Mouse (Mus musculus) retina, embryonic 14.5 days (tissue): ENCODE data around the gene Ogt.

Source experiments
- DNase-seq: peaks from one replicate; pipeline ENCODE4 v3.0.0-alpha.2; 2015; ENCODE audit warnings: low spot score

The Ogt gene

DNA sequence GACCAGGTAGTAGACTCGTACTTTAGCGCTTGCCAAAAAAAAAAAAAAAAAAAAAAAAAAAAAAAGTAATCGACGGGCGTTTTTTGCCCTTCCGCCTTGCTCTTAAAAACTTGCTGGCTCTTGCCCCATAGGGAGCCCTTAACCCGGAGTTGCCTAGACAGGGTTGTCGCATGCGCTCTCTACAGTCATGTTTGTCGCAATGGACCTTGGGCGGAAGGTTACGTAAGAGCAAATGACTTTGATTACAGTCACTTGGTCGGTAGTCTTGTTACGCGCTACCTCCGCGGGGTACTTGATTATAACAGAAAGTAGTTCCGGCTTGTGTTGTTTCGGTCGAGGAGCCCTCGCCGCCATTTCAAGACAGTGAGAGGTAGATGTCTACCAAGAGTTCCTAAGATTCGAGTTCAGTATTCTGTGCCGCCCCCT, at the start of gene Ogt:
Gene Ogt, plus strand, starts transcription at position 320 of the 426 bp plus-strand sequence.
- peak; percentile 94 for DNase-seq

DNA sequence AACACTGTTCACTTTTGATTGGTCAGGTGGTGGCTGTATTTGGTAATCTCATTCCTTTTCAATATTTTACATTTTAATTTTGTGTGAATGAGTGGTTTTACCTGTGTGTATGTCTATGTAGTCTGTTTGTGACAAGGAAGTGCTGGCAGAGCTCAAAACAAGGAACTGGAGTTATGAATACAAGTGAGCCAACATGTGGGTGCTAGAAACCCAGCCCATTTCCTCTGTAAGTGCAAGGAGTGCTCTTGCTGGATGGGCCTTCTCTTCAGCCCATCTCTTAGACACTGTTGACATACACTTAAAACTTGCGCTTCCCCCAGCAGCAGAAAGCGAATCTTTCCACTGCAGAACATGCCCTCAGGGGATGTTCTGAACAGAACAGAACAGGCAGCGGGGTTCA, 23.7 kb upstream of the Ogt start:
- DNase-seq = no peak

- DNase-seq = no peak
These were observed 22.0 kb upstream of the Ogt start for GRCm38 (mm10) chrX:101617889-101618288.

GRCm38 (mm10) chrX:101620317-101620716, 19.5 kb upstream of the Ogt start:
- DNase-seq = no peak

DNA sequence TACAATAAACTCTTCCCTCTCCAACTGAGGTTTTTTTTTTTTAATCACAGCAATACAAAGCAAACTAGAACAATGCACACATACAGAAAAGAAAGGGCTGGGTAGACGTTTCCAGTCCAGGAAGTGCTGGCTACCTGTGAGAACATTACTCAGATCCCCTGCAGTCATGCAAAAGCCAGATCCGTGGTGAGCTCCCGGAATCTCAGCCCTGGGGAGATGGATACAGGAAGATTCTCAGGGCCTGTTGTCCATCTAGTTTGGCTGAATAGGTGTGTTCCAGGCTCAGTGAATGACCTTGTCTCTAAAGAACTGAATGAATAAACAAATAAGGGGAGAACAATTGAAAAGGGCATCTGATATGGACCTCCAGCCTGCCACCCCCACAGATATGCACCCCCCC, 17.3 kb upstream of the Ogt start:
- no peak for DNase-seq

- DNase-seq = no peak
These were observed 2.9 kb upstream of the Ogt start for GRCm38 (mm10) chrX:101636821-101637525.

GRCm38 (mm10) chrX:101638856-101639255, 1.0 kb upstream of the Ogt start:
- no peak for DNase-seq

DNA sequence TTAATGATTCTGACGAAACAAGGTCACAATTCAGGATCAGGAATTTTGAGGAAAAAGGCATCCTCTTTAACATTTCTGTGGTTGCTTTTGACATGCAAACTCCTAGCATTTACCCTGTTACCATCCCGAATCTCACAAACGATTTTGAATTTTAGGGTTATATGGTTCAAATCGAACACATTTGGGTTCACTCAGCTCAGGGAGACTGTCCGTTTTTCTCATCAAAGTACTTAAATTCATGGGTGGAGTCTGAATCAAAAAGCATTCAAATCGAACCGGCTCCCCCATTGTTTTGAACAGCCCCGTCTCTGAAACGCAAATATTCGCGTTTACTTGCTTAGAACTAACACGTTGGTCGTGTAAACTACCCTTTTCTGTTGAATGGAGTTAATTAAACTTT, 554 bp upstream of the Ogt start:
- no peak for DNase-seq

GRCm38 (mm10) chrX:101640194-101641160, 617 bp downstream of the Ogt start:
- peak; percentile 28 for DNase-seq

DNA sequence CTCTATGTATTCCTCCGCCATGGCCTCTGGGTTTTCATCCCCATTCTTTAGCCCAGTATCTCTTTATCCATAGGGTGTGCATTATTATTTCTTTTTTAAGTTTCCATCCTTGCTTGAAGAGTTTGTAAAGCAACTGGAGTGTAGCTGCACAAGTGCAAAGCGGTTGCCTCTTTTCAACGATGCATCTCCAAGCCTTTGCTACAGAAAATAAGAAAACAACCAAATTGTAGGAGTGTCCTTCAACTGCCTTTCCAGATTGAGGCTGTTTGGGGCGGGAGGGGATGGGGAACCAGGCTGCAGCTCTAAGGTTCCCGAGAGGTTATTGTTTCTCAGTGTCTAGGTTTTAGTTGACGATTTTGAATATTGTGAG, 1.3 kb downstream of the Ogt start:
- DNase-seq = peak; percentile 48

- DNase-seq = no peak
These were observed 2.2 kb downstream of the Ogt start for GRCm38 (mm10) chrX:101642091-101642490.

- no peak for DNase-seq
These were observed 5.4 kb downstream of the Ogt start for GRCm38 (mm10) chrX:101645286-101645685.

- DNase-seq = no peak
These were observed 6.8 kb downstream of the Ogt start for GRCm38 (mm10) chrX:101646621-101647020.

- DNase-seq = no peak
These were observed 55.8 kb downstream of the Ogt start for GRCm38 (mm10) chrX:101695686-101696085.

- DNase-seq = no peak
These were observed 57.7 kb downstream of the Ogt start for GRCm38 (mm10) chrX:101697537-101697936.

DNA sequence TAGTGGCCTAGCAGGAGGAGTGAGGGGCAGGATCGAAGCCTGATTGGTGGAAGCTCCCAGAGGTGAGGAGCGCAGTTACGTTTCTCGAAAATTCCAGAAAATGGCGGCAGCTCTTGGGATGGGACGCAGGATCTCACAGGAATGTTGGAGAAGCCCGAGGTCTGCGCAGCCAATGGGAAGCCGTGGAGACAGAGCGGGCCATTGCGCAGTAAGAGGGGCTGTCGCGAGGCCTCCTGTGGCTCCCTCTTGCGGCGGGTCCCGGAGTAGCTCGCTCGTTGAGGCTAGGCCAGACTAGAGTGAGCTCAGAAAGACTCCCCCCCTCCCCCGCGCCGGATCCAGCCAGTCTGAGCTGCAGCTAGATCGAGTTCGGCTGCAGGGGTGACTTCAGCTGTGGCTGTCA, 58.4 kb downstream of the Ogt start:
- DNase-seq = no peak

- no peak for DNase-seq
These were observed 65.3 kb downstream of the Ogt start for GRCm38 (mm10) chrX:101705111-101705510.

- no peak for DNase-seq
These were observed 80.5 kb downstream of the Ogt start for GRCm38 (mm10) chrX:101720401-101720800.

DNA sequence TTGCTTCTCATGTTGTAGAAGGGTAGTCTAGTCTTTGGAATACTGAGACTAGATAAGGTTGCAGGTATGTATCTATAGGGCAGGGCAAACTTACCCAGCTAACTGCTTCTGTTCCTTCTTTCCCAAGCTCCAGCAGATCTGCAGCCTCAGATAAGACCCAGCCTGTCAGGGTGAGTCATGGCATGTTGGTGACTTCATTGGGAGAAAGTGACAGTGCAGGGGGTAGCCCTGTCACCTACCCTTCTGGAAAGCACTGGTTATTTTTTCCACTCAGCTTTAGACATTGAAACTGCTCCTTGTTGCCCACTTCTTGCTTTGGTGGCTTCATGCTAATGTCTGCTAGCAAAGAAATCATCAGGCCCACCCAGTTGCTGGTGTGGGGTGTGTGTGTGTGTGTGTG, 90.2 kb downstream of the Ogt start:
- no peak for DNase-seq

DNA sequence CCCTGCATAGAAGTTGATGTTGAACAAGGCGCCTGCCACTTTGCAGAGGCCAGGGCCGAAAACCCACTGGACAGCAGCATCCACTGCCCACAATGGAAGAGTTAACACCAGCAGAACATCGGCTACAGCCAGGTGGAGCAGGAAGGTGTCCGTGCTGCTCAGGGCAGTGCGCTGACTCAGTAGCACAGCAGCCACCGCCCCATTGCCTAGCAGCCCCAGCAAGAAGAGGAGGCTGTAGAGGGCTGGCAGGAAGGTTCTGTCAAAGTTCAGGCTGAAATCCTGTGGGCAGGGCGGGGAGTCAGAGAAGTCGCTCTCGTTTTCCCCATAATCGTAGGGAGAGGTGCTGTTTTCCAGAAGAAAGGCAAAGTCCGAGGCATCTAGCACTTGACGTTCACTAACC, 92.8 kb downstream of the Ogt start:
- DNase-seq = no peak

GRCm38 (mm10) chrX:101733288-101733687, 93.4 kb downstream of the Ogt start:
- no peak for DNase-seq

DNA sequence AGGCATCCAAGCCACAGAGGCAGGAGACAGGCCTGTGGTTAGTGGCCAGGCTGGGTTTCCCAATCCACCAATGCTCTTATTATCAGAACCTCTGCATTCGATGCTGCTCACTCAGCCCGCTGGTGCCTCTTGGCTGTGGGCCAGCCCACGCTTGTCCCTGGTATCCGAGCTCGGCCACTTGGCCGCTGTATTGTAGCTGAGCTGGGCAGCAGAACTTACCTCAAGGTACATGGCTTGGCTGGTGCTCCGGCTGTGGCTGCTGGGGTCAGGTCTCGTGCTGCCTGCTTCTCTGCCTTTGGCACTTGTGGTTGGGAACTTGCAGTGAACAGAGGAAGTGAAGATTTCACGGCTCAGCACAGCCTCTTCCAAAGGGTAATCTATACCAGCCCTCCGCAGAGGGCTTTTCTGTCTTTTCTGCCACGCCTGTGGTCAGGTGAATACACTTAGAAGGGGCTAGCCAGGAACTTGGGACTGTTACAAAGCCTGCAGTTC, 94.0 kb downstream of the Ogt start, which contains the start of gene Cxcr3:
Gene Cxcr3, minus strand, starts transcription at position 442 of the 492 bp plus-strand sequence.
- DNase-seq = no peak
